Mouse (Mus musculus) cerebellum, adult 2 months (tissue): Measurements from ENCODE around the gene Ggnbp2.

ENCODE experiments used
- CTCF ChIP-seq: fragments of 200-500 bp; IDR thresholded peaks from 2 replicates; pipeline ENCODE4 v1.5.1; 2011; ENCODE audit warnings: low read depth, mild to moderate bottlenecking, control low read depth, low read length, moderate library complexity, borderline replicate concordance; ENCODE audit not compliant: insufficient read depth
- POLR2A ChIP-seq: fragments of 200-500 bp; IDR thresholded peaks from 2 replicates; pipeline ENCODE4 v1.6.1; 2011; ENCODE audit warnings: low read length, control low read depth, borderline replicate concordance; ENCODE audit not compliant: insufficient read depth

- TF ChIP-seq CTCF (no peak), POLR2A (no peak)
These were observed 17.4 kb upstream of the Ggnbp2 start for GRCm38 (mm10) chr11:84888025-84888424.
